Mouse (Mus musculus): ENCODE measurements at regions not wholly inside any gene's neighbourhood (a gene's known extent, or its start where the extent isn't known, plus 50 kb on each side); places are given as distances from the start of the nearest gene placed in this dataset.

GRCm38 (mm10) chr14:71432364-71432763 is 832.7 kb upstream of the Fam160b2 start:
- no peak for DNase-seq (ENCODE audit: low read depth)
